Mouse (Mus musculus): ENCODE results near the gene Nrip2. TPM values are rescaled to one million over a fixed set of nuclear protein-coding genes. Genes with fewer than 3 reads are reported as not detected.

Nrip2 gene
- not detected for total RNA-seq (2023)

GRCm38 (mm10) chr6:128398996-128399395, at the start of gene Nrip2:
Gene Nrip2 (plus strand): TSS chr6:128399296.

GRCm38 (mm10) chr6:128355726-128356416, 43.2 kb upstream of the Nrip2 start, which contains the start of gene Tulp3:
Gene Tulp3 (minus strand): TSS chr6:128355851.

GRCm38 (mm10) chr6:128362381-128363006, 36.6 kb upstream of the Nrip2 start, which contains the start of the genes Rhno1 and Foxm1:
Gene Rhno1 (minus strand): TSS chr6:128362911.
Gene Foxm1 (plus strand): TSS chr6:128362967.

GRCm38 (mm10) chr6:128375192-128375591, 23.9 kb upstream of the Nrip2 start, which contains the start of the genes Tex52 and Gm44596:
Gene Tex52 (plus strand): TSS chr6:128375456.
Gene Gm44596 (plus strand): TSS chr6:128375503.

GRCm38 (mm10) chr6:128424269-128425019, 25.3 kb downstream of the Nrip2 start, which contains the start of gene Itfg2:
Gene Itfg2 (minus strand): TSS chr6:128424931.

GRCm38 (mm10) chr6:128438317-128438870, 39.3 kb downstream of the Nrip2 start, which contains the start of gene Fkbp4:
Gene Fkbp4 (minus strand): TSS chr6:128438677.

Other genes with a start within 250 kb of the Nrip2 start
- gene Tead4, start 98.5 kb upstream of the Nrip2 start, total RNA-seq (2023): not detected
- 1 to 10 TPM; 3.4 to 3.6 TPM for gene Tulp3, start 43.4 kb upstream of the Nrip2 start, total RNA-seq (2023)
- gene Rhno1, start 36.4 kb upstream of the Nrip2 start, total RNA-seq (2023): 10 to 100 TPM; 49.4 to 56.8 TPM
- 10 to 100 TPM; 10.3 to 12.4 TPM for gene Foxm1, start 36.3 kb upstream of the Nrip2 start, total RNA-seq (2023)
- not detected for gene Tex52, start 23.8 kb upstream of the Nrip2 start, total RNA-seq (2023)
- gene Gm44596, start 23.8 kb upstream of the Nrip2 start, total RNA-seq (2023): not detected
- gene Itfg2, start 25.6 kb downstream of the Nrip2 start, total RNA-seq (2023): 10 to 100 TPM; 63.1 to 71.1 TPM
- 100 to 1,000 TPM in 1 of 2 experiments, 10 to 100 TPM in 1; 83.1 to 108 TPM for gene Fkbp4, start 39.4 kb downstream of the Nrip2 start, total RNA-seq (2023)
- gene Pzp, start 127.4 kb downstream of the Nrip2 start, total RNA-seq (2023): not detected
- not detected for gene A2ml1, start 182.3 kb downstream of the Nrip2 start, total RNA-seq (2023)
- not detected for gene Klrb1a, start 224.2 kb downstream of the Nrip2 start, total RNA-seq (2023)

Data from B cell, adult 67 days (primary cell).